Mouse (Mus musculus): ENCODE measurements around the gene Twsg1. TPM values are rescaled to one million over a fixed set of nuclear protein-coding genes. Genes with fewer than 3 reads are reported as not detected.

The Twsg1 gene
- total RNA-seq, 2 experiments from 2014 or later, result 74.0 to 76.9 TPM

GRCm38 (mm10) chr17:65885697-65886529, 65.1 kb downstream of the Twsg1 start, which contains the start of gene Ralbp1:
TSS of gene Ralbp1 (minus strand) at chr17:65885798.
- peak; percentile 33 to 71 for DNase-seq

- DNase-seq, result no peak
These were observed 65.7 kb downstream of the Twsg1 start for GRCm38 (mm10) chr17:65885398-65885696.

- DNase-seq, result peak; percentile 99 to 100
These were observed 66.2 kb downstream of the Twsg1 start for GRCm38 (mm10) chr17:65884691-65885397.

GRCm38 (mm10) chr17:65884061-65884669, 66.9 kb downstream of the Twsg1 start:
- peak; percentile 50 to 61 for DNase-seq

- DNase-seq, result no peak
These were observed 74.0 kb downstream of the Twsg1 start for GRCm38 (mm10) chr17:65877026-65877425.

GRCm38 (mm10) chr17:65873834-65874233, 77.2 kb downstream of the Twsg1 start:
- DNase-seq, result no peak

GRCm38 (mm10) chr17:65873156-65873555, 77.9 kb downstream of the Twsg1 start:
- DNase-seq, result no peak

GRCm38 (mm10) chr17:65872652-65873051, 78.4 kb downstream of the Twsg1 start:
- DNase-seq, result peak; percentile 18 to 37

- DNase-seq, result no peak
These were observed 79.0 kb downstream of the Twsg1 start for GRCm38 (mm10) chr17:65872051-65872450.

Other genes with a start within 250 kb of the Twsg1 start
- 10 to 100 TPM; 13.8 to 16.8 TPM for gene Rab31, start 178.5 kb downstream of the Twsg1 start, total RNA-seq (2021)
- gene Ppp4r1, start 168.7 kb downstream of the Twsg1 start, total RNA-seq (2021), result 10 to 100 TPM; 41.5 to 45.5 TPM
- 10 to 100 TPM; 35.3 to 36.3 TPM for gene Ralbp1, start 65.4 kb downstream of the Twsg1 start, total RNA-seq (2021)
- 10 to 100 TPM; 18.3 to 19.8 TPM for gene Ankrd12, start 125.9 kb upstream of the Twsg1 start, total RNA-seq (2021)
- gene Ndufv2, start 150.3 kb upstream of the Twsg1 start, total RNA-seq (2021), result 1,000 to 10,000 TPM; 1,218 to 1,257 TPM
- gene Washc1, start 160.3 kb upstream of the Twsg1 start, total RNA-seq (2021), result 10 to 100 TPM; 22.5 to 25.0 TPM
- gene Ddx11, start 172.3 kb upstream of the Twsg1 start, total RNA-seq (2021), result 1 to 10 TPM; 1.2 to 1.5 TPM

Data from heart, adult 18-20 months (tissue).